Mouse (Mus musculus) ES-E14 (cell line): ENCODE results near the gene Schip1. TPM values are rescaled to one million over a fixed set of nuclear protein-coding genes. Genes with fewer than 3 reads are reported as not detected.

Source experiments
- DNase-seq: peaks from one replicate; pipeline ENCODE4 v3.0.0-alpha.2; 2013; ENCODE audit warnings: low read depth, low spot score
- H3K27ac ChIP-seq: 2 replicates; pipeline ENCODE4 v1.5.1; 2012; ENCODE audit warnings: low read depth, mild to moderate bottlenecking, low read length, moderate library complexity, mixed read lengths; ENCODE audit not compliant: poor library complexity, insufficient read depth, severe bottlenecking
- H3K36me3 ChIP-seq: 2 replicates; pipeline ENCODE4 v1.6.1; 2012; ENCODE audit warnings: mild to moderate bottlenecking, low read length, moderate library complexity, mixed read lengths; ENCODE audit not compliant: control insufficient read depth, poor library complexity, insufficient read depth, severe bottlenecking
- H3K4me1 ChIP-seq, 2 experiments: fragments of 150-350 bp in 1 of 2; sonication (generic) in 1 of 2; 2 replicates each; pipeline ENCODE4 v1.6.1; 2012; ENCODE audit warnings: low read length in 2 of 2, mild to moderate bottlenecking in 1 of 2, mixed read lengths in 1 of 2; ENCODE audit not compliant: control insufficient read depth in 2 of 2, insufficient read depth in 2 of 2, poor library complexity in 1 of 2
- H3K4me3 ChIP-seq, 2 experiments: fragments of 150-350 bp in 1 of 2; sonication (generic) in 1 of 2; 2 replicates each; pipeline ENCODE4 v1.5.1; 2012; ENCODE audit warnings: low read length in 2 of 2, low read depth in 1 of 2, mild to moderate bottlenecking in 1 of 2, mixed read lengths in 1 of 2; ENCODE audit not compliant: insufficient read depth in 1 of 2, poor library complexity in 1 of 2, severe bottlenecking in 1 of 2
- H3K9ac ChIP-seq: 2 replicates; pipeline ENCODE4 v1.6.1; 2012; ENCODE audit warnings: low read depth, mild to moderate bottlenecking, low read length, mixed read lengths; ENCODE audit not compliant: poor library complexity, insufficient read depth, severe bottlenecking
- H3K9me3 ChIP-seq: fragments of 150-350 bp; sonication (generic); 2 replicates; pipeline ENCODE4 v1.6.1; 2012; ENCODE audit warnings: low read depth, mild to moderate bottlenecking, low read length; ENCODE audit not compliant: control insufficient read depth, insufficient read depth
- CHD2 ChIP-seq: IDR thresholded peaks from 2 replicates; pipeline ENCODE4 v1.6.1; 2014; ENCODE audit warnings: mild to moderate bottlenecking, low read depth, low read length, inconsistent platforms
- HCFC1 ChIP-seq: IDR thresholded peaks from 2 replicates; pipeline ENCODE4 v1.6.1; 2012; ENCODE audit warnings: low read length, inconsistent platforms, borderline replicate concordance; ENCODE audit not compliant: insufficient read depth
- MAFK ChIP-seq: IDR thresholded peaks from 2 replicates; pipeline ENCODE4 v1.6.1; 2014; ENCODE audit warnings: mild to moderate bottlenecking, low read depth, low read length, inconsistent platforms; ENCODE audit not compliant: insufficient read depth
- ZC3H11A ChIP-seq: IDR thresholded peaks from 2 replicates; pipeline ENCODE4 v1.6.1; 2012; ENCODE audit warnings: low read depth, mild to moderate bottlenecking, inconsistent platforms, low read length, borderline replicate concordance
- ZNF384 ChIP-seq: IDR thresholded peaks from 2 replicates; pipeline ENCODE4 v1.6.1; 2012; ENCODE audit warnings: low read depth, low read length, inconsistent platforms
- in situ Hi-C, 2 experiments: fragments of 600-800 bp; cut with MboI; formaldehyde crosslinking; loops; one replicate each; pipeline ENCODE4 v1.15.1; 2025; ENCODE audit warnings: low sequenced_read_pairs in 2 of 2, inconsistent platforms in 1 of 2; ENCODE audit not compliant: unreplicated experiment in 2 of 2
- total RNA-seq: library from RNA; depleted of rRNA; stranded (reverse); fragments of 300-350 nt; gene quantifications from 2 replicates; pipeline ENCODE4 v1.2.3, GENCODE M21; 2012

Gene Schip1
- total RNA-seq, 1 experiment = 38.3 TPM

GRCm38 (mm10) chr3:68420927-68421326 is 356.3 kb downstream of the Schip1 start:
- TF ChIP-seq ZNF384 = no peak
- no peaks in the 10 kb centered on the region for H3K9me3 ChIP-seq
- DNase-seq = no peak
- in situ Hi-C loops = no loop called here
- peaks cover 0 to 6% of the 10 kb centered on the region in 2 experiments; a peak in 1 of 4 replicates for H3K4me1 ChIP-seq
- no peak overlapping the region for H3K9ac ChIP-seq
- H3K4me3 ChIP-seq = no peak overlapping the region
- H3K36me3 ChIP-seq = no peaks in the 10 kb centered on the region
- H3K27ac ChIP-seq = no peak overlapping the region

GRCm38 (mm10) chr3:68421849-68422248 is 357.2 kb downstream of the Schip1 start:
- in situ Hi-C loops = no loop called here
- no peak for TF ChIP-seq ZC3H11A
- no peak for TF ChIP-seq CHD2
- no peak for TF ChIP-seq HCFC1
- TF ChIP-seq MAFK = no peak
- TF ChIP-seq ZNF384 = no peak

DNA sequence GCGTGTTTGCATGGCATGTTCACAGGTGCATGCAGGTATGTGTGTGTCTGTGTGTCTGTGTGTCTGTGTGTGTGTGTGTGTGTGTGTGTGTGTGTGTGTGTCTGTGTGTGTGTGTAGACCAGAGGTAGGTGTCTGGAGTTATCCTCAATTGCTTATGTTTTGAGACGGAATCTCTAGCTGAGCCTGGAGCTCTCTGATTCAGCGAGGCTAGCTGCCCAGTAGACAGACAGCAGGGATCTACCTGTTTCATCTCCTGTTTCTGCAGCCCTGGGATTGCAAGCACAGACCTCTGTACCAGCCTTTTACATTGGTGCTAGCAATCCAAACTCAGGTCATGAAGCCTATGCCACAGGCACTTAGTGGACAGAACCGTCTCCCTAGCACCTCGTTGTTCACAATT is 363.5 kb downstream of the Schip1 start:
- Histone ChIP-seq H3K4me1 (peaks cover 0 to 6% of the 10 kb centered on the region in 2 experiments; a peak in 1 of 4 replicates), H3K36me3 (no peaks in the 10 kb centered on the region), H3K9me3 (no peaks in the 10 kb centered on the region), H3K9ac (no peak overlapping the region), H3K27ac (no peak overlapping the region), H3K4me3 (no peak overlapping the region)
- TF ChIP-seq HCFC1 (no peak), ZC3H11A (no peak), CHD2 (no peak), ZNF384 (no peak), MAFK (no peak)
- in situ Hi-C loops = no loop called here
- no peak for DNase-seq

More at GRCm38 (mm10) chr3:68421849-68422248, 357.2 kb downstream of the Schip1 start:
- H3K36me3 ChIP-seq = no peaks in the 10 kb centered on the region
- DNase-seq = no peak
- no peak overlapping the region for H3K27ac ChIP-seq
- no peaks in the 10 kb centered on the region for H3K9me3 ChIP-seq
- H3K9ac ChIP-seq = no peak overlapping the region
- H3K4me1 ChIP-seq = peaks cover 0 to 6% of the 10 kb centered on the region in 2 experiments; a peak in 1 of 4 replicates
- no peak overlapping the region for H3K4me3 ChIP-seq

GRCm38 (mm10) chr3:68434435-68434834 is 369.8 kb downstream of the Schip1 start:
- H3K4me3 ChIP-seq = no peak overlapping the region
- DNase-seq = no peak
- no peaks in the 10 kb centered on the region for H3K36me3 ChIP-seq
- no peak overlapping the region for H3K27ac ChIP-seq
- no peak overlapping the region for H3K9ac ChIP-seq
- in situ Hi-C loops = no loop called here
- H3K4me1 ChIP-seq = no peaks in the 10 kb centered on the region
- TF ChIP-seq HCFC1 (no peak), CHD2 (no peak), ZC3H11A (no peak), ZNF384 (no peak), MAFK (no peak)
- no peaks in the 10 kb centered on the region for H3K9me3 ChIP-seq

DNA sequence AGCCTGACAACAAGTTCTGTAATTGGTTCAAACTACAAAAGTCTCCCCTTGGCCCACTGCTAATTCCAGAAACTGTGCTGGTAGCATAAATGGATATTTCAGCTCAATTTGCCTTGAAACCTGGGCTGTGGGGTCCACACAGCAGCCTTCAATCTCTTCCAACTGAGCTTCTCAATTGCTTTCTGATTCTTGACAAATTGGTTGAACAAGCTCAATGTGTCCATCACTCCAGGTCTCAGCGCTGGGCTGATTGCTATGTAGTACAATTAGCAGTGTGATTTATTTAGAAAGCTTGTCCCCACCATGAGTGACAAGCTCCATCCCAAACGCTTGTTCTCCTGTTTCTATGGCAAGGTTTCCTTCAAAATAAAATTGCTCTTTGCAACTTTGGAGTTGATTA is 370.3 kb downstream of the Schip1 start:
- H3K4me1 ChIP-seq = no peaks in the 10 kb centered on the region
- H3K4me3 ChIP-seq = no peak overlapping the region
- DNase-seq = no peak
- in situ Hi-C loops = no loop called here
- no peaks in the 10 kb centered on the region for H3K36me3 ChIP-seq
- H3K9me3 ChIP-seq = no peaks in the 10 kb centered on the region
- H3K27ac ChIP-seq = no peak overlapping the region
- H3K9ac ChIP-seq = no peak overlapping the region
- TF ChIP-seq ZNF384 (no peak), ZC3H11A (no peak), HCFC1 (no peak), MAFK (no peak), CHD2 (no peak)
